Mouse (Mus musculus): ENCODE data around the gene Chn1.
A peak's percentile ranks its signal among the peaks of the same experiment; 100 is the strongest.

Gene Chn1

GRCm38 (mm10) chr2:73745647-73746374, 29.3 kb downstream of the Chn1 start:
- DNase-seq (ENCODE audit: low spot score), result no peak

DNA sequence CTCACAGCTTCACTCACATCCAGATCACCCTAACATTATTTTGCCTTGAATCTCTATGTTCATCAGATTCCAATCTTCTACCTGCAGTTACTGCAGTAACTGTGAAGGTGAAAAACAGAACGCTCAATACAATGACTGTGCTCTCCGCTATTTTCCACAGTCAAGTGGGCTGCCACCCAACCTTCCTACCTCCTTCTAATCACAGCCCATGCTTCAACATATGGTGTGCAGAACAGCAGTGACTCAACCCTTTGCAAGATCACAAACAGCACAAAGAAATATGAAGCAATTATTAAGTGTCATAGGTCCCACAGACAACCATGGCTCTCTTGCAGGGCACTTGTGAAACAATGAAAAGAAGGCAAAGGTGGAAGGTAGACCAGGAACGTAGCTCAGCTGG, 33.9 kb downstream of the Chn1 start:
- DNase-seq (ENCODE audit: low spot score), result no peak

DNA sequence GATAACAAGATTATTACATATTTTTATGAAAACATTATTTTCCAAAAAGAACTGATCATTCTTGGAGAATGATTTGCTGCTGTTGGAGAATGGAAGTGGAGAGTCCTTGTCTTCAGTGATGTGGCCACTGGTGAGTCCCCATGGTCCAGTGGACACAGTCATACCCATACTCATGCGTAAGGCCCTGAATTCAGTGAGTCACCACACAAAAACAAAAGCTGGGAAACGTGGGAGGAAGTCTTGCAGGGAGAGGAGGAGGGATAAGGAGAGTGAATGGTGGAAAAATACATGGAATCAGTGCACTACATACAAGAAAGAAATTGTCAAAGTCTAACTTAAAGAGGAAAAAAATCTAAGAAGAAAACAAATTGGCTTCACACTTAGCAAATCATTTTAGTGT, 47.3 kb downstream of the Chn1 start:
- DNase-seq (ENCODE audit: low spot score), result no peak

- peak; percentile 15 for DNase-seq (ENCODE audit: low spot score)
These were observed 50.2 kb downstream of the Chn1 start for GRCm38 (mm10) chr2:73724934-73725333.

DNA sequence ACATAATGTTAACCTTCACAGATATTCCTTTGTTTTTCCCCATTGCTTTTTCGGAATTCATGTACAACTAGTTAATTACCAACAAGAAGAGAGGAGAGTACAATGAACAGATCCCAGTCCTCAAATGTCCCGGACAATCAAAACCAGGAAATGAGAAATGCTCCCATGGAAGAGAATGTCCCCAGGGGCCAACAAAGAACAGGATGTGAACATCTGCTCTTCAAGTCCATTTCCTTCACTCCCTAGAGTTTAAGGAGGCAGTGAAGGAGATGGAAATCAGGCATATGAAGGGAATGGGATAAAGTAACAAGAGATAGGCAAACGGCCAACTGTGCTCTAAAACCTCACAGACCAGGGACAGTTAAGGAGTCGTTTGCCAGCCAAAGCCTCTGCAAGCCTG, 53.3 kb downstream of the Chn1 start:
- peak; percentile 55 for DNase-seq (ENCODE audit: low spot score)

- DNase-seq (ENCODE audit: low spot score), result no peak
These were observed 62.7 kb downstream of the Chn1 start for GRCm38 (mm10) chr2:73712481-73712880.

DNA sequence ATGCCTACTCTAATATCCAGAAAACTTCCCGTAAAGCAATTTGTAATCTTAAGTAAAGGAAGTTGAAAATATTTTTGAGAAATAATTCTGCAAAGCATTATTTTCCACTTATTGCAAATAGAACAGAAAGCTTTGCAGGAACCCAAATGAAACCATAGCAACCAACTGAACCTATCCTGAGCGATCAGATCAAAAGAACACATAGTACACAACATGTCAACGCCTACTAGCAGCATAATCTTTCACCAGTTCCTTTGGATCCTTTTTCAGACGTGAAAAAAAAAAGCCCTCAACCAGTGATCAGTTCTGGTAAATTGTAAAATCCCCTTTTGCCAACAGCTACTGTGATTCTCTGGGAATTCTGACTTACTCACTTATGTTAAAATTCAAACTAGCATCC, 82.1 kb downstream of the Chn1 start:
- DNase-seq (ENCODE audit: low spot score), result no peak

GRCm38 (mm10) chr2:73690783-73691604, 84.2 kb downstream of the Chn1 start:
- DNase-seq (ENCODE audit: low spot score), result no peak

- no peak for DNase-seq (ENCODE audit: low spot score)
These were observed 92.6 kb downstream of the Chn1 start for GRCm38 (mm10) chr2:73682500-73682899.

DNA sequence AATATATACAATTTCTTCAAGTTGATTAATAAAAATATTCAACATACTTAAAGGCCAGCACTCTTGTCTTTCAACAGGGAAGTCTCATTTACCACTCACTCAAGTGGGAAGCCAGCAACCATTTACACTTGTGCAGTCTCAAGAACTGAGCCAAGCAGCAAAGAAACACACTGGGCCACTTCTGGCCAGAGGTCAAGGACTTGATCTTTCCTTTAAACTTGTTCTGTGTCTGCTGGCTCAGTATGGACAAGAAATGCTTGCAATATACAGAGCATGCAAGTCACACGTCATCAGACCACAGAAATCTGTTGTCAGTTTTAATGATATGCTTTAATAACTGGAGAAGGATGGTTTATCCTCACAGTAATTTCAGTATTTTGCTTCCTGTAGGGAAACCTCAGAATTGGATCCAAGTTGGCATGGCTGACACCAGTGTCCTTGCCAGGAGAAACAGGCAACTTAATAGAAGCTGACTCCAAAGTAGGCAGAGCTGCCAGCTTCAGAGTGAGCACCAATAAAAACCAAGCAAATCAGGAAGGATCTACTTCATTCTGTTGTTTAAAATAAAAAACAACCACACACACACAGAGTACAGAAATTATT, 94.6 kb downstream of the Chn1 start:
- DNase-seq (ENCODE audit: low spot score), result no peak

DNA sequence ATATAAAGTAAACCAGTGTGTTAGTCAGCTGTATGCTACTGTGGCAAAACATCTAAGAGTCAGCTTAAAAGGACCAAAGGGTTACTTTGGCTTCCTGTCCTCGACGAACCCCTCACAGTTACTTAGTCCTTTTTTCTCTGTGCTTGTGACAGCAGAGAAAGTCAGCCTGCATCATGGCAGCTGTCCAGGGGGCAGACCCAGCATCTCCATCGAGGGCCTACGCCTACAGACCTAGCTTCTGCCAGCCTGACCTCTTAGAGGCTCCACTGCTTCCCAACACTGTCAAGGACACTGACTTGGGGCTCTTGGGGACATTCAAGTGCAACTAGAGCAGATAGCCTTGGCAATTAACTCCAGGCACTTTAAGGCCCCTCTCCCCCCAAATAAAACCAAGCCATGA, 106.5 kb downstream of the Chn1 start:
- no peak for DNase-seq (ENCODE audit: low spot score)

DNA sequence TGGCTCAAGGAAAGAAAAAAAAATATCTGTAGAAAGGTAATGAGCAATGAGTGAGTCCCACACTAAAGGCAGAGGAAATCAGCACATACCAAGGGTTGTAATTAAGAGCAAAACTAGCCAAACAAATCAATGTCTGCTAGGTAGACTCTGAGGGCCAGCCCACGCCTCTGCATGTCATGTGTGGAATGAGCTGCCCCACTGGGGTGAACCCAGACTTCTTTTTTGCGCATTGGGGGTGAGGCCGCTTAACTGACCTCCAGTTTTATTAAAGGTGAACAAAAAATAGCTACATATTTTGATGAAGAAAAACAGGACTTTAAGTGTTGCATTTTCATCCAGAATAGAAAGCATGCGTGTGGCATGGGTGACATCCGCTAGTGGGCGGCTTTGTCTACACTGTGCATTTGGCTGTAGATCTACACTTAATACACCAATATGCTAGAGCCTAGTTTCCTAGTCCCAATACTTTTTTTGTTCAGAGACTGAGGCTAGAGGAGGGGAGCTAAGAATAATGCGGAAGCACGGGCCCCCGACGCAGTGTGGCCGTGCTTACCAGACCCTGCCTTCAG, 114.5 kb downstream of the Chn1 start:
- DNase-seq (ENCODE audit: low spot score), result no peak

GRCm38 (mm10) chr2:73659726-73660565, 115.2 kb downstream of the Chn1 start:
- DNase-seq (ENCODE audit: low spot score), result peak; percentile 74

GRCm38 (mm10) chr2:73659041-73659440, 116.1 kb downstream of the Chn1 start:
- DNase-seq (ENCODE audit: low spot score), result no peak

- DNase-seq (ENCODE audit: low spot score), result no peak
These were observed 117.2 kb downstream of the Chn1 start for GRCm38 (mm10) chr2:73657961-73658360.

DNA sequence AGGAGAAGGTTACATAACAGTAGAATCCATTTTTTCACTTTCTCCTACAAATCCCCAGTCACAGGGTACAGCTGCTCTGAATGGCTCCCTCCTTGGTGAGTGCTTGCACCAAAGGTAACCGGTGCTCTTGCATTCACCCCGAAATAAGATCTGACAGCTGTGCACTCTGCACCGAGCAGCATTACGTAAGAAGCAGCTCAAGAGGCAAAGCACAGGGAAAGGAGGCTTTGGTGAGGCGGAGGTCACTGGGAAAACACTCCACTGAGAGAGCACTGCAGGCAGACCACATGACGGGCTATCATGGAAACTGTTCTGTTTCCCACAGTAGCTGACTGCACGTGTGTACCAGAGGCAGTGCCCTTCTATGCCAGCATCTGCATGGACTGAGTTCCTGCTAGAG, 118.0 kb downstream of the Chn1 start:
- no peak for DNase-seq (ENCODE audit: low spot score)

GRCm38 (mm10) chr2:73655663-73656062, 119.5 kb downstream of the Chn1 start:
- DNase-seq (ENCODE audit: low spot score), result no peak

GRCm38 (mm10) chr2:73654892-73655243, 120.3 kb downstream of the Chn1 start:
- no peak for DNase-seq (ENCODE audit: low spot score)

GRCm38 (mm10) chr2:73654059-73654891, 120.9 kb downstream of the Chn1 start:
- DNase-seq (ENCODE audit: low spot score), result no peak

GRCm38 (mm10) chr2:73637688-73638087, 137.5 kb downstream of the Chn1 start:
- no peak for DNase-seq (ENCODE audit: low spot score)

DNA sequence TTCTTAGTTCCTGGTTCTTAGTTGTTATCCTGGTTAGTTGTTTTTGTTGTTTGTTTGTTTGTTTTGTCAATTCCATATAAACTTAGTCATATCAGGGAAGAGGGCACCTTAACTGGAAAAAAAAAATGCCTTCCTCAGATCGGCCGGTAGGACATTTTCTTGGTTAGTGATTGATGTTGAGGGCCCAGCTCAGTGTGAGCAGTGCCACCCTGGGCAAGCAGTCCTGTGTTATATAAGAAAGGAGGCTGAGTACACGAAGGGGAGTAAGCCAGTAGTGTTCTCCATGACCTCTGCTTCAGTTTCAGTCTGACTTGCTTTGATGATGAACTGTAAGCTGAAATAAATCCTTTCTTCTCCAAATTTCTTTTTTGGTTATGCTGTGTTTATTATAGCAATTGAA, 138.8 kb downstream of the Chn1 start:
- DNase-seq (ENCODE audit: low spot score), result no peak

Data from embryo, embryonic 10 days (tissue).